Mouse (Mus musculus): ENCODE results near the gene Unc13d.
"Not testable (repeated sequence)": the region's sequence is repeated elsewhere in the genome, so short reads cannot be mapped to it uniquely, and the experiment has no call there.

Unc13d gene

DNA sequence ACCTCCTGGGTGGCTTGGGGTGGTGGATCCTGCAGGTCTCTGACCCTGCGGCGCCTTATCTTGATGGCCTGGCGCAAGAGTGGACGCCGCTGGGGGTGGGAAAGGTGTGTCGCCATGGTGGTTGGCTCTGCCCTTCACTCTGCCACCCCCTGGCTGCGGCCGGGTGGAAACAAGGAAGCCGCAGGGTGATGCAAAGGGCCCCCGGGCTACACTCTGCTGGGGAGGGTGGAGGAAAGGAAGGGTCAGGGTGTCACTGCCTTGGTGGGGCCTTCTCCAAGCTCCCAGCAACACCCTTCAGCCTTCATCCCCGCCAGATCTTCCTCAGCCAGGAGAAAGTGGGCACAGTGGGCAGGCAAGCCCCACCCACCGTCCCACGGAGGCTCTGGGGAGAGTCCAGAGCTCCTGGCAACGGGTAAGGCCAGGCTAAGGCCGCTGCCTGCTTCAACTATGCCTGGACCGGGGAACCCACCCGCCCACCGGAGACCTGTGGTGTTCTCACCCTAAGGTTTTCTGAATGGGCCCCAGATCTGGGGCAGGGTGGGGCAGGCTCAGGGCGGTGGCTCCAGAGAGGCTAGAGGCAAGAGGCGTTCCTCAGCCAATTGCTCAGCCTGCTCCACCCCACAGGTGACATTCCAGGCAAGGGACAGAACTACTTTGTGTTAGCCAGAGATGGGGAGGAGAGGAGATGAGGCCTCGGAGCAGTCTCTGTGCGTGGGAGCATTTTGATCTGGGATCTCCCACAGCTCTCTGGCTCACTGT lies at the start of gene Unc13d:
Gene Unc13d (minus strand): TSS at position 516 of the 759 bp plus-strand sequence.
- no peak for DNase-seq

DNA sequence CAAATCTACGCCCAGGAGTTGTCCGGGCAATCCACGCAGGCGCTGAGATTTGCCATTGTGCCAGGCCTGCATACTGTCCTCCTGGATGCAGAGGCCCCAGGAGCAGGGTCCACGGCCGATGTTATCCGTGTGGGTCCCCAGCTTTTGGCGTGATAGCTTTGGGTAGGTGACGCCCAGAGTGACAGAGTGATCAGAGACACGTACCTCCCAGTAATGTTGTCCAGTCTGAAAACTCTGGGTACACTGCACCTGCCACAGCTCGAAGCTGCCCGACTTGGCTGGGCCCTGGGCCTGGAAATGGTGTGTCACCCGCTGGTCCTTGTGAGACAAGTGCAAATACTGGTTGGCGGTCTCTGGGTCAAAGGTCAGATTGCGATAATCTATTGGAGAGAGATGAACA lies 48.5 kb upstream of the Unc13d start:
- no peak for DNase-seq

DNA sequence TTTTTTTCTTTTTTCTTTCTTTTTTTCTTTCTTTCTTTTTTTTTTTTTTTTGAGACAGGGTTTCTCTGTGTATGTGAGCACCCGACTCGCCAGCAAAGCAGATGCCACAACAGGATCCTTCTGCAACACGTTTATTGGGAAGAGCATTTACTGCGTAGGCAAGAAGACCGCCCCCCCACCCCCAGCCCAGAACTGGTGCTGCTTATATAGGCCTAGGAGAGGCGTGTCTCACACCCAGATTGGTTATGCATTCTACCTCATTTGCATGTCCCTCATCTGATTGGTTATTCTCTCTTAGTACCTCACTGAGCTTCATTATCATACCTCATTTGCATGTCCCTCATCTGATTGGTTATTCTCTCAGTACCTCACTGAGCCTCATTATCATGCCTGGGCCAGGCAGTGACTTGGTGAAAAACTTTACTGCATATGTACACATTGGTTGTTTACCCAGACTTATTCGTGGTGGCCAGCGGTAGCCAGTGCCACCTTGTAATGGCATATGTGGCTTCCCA lies 44.0 kb upstream of the Unc13d start:
- DNase-seq: not testable (repeated sequence)

DNA sequence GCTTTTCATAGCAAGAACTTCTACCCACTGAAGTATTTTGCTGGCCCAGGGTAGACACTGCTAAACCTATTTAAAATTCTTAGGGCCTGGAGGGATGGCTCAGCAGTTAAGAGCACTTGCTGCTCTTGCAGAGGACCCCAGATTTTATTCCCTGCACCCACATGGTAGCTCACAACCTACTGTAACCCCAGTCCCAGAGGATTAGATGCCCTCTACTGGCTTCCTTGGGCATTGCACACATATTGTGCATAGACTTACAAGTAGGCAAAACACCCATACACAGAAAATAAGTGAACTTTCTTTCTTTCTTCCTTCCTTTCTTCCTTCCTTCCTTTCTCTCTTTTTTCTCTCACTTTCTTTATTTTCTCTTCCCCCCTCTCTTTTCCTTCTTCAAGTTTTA lies 40.1 kb upstream of the Unc13d start:
- DNase-seq: no peak

DNA sequence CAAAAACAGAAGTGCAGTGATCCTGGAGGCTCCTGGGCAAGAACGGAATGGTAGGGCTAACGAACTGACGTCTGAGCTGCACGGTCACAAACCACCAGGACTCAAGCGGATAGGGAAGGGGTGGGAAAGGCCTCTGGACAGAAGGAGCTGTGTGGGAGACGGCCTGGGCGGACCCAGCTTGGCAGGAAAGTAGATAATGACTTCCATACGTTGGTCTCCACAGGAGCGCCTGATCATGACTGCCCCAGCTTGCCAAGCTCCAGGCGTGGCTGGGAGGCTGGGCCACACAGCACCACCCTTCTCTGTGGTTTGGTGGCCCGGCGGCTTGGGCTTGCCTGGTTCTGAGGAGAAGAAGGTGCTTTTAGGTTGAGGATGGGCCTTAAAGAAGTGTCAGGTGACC lies 39.5 kb upstream of the Unc13d start:
- no peak for DNase-seq

DNA sequence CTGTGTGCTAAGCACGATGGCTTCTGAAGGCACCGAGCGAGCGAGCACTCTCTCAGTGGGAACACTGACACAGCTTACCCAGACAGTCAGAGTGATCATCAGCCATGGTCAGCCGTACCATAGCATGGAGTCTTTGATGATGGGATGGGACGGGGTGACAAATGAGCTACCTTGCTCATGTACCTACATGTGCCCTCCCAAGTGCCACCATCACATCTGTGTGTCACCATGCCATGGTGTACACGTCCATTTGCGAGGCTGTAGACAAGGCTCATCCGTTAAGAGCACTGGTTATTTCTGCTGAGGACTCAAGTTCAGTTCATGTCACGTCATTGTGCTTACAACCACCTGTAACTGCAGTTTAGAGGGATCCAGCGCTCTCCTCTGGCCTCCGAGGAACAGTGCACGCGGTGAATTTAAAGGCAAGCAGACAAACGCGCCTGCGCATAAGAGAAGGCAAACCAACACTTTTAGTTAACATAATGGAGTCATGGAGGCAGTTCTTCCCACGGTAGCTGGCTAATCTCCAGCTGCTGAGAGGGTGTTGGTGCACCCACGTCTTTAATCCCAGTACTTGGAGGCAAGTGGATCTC lies 33.9 kb upstream of the Unc13d start:
- DNase-seq: no peak

DNA sequence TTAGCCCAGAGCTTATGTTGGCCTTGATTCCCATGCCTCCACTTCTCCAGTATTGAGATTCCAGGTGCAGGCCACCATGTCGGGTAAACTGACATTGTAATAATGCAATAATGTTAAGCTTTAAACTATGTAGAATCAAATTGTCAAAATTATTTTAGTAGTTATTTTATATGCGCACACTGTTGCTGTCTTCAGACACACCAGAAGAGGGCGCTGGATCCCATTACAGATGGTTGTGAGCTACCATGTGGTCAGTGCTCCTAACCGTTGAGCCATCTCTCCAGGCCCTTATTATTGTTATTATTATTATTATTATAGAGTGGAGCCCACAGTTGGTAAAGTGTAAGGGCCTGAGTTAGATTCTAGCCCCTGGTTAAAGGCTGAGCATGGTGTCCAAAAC lies 33.3 kb upstream of the Unc13d start:
- no peak for DNase-seq

DNA sequence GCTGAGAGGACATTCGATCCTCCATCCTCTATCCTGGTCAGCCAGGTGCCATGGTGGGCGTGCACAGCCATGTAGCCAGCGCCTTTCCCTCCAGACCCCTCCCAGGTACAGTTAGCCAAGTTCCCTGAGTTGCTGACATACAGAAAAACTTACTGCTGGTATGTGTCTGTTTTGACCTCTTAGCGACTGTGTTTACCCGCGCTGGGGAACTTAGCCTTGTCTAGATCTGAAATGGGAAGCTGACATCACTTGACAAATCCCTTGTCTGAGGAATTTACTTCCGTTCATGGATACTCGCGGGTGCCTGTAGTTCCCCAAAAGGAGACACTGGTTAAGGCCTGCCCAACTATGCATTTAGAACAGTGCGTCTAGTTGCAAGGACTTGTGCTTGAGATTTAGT lies 32.8 kb upstream of the Unc13d start:
- DNase-seq: no peak

DNA sequence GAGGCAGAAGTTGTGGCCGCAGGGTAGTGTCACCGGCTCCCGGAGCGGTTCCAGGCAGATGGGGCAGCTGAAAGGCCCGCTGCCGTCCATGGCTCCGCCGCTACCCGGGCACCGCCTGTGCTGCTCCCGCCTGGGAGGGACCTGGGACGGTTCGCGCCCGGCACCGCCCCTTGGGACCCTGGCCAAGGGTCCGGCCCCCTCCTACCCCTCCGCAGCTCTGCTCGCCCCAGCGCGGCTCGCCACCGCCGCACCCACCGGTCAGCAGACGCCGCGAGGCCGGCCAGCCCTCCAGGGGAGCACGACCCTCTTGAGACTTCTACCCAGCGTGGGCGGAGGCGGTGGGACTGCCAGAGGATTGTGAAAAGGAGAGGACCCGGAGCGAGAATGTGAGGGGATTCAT lies 32.4 kb upstream of the Unc13d start:
- DNase-seq: no peak

DNA sequence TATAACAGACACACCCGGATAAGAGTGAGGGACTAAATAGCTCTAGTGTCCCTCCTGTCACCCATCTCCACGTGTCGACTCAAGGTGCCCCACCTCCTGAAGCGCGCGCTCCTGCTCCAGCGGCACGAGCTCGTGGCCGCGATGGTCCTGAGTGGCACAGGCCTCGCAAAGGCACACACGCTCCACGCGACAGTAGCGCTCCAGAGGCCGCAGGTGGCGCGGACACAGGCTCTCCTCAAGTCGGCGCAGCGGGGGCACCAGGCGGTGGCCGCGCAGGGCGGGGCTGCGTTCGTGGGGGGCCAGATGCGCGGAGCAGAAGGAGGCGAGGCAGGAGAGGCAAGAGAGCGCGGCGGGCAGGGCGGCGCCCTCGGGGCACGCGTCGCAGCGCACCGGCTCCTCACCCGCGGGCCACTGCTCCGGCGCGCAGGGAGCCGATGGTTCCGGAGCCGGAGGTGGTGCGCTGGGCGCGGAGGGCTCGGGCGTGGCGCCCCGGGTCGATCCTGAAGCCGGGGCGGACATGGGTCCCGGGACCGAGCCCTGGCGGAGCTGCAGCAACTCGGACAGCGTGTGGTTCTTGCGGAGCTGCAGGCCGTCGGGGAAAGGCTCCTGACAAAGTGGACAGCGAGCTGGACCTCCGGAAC lies 31.8 kb upstream of the Unc13d start:
- DNase-seq: no peak

DNA sequence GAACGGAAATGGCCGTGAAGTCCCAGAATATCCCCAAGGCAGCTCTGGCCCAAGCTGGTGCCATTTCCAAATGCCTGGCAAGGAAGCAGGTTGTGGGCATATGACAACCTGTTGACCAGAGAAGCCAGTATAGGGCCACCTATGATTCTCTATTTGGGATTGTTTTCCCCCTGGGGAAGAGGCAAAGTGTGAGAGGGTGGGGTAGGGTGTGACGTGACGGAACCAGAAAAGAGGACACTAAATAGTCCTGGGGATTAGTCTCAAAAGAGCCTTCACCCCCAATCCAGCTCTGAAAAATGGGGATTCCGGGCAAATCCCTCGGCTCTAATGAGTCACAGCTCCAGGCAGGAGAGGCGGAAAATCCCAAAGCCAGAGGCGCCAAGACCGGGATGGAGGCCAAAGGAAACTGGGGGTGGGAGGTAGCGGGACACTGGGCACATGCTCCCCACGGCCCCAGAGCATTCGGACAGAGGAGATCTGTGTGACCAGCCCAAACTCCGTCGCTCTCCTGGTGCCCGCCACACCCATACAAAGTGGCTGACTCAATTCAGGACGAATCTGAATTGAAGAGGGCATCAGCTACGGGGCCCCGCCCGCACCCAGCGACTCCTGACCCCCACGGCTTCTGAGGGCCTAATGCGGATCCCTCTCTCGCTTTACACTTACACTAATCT lies 30.8 kb upstream of the Unc13d start:
- peak; percentile 53 for DNase-seq

DNA sequence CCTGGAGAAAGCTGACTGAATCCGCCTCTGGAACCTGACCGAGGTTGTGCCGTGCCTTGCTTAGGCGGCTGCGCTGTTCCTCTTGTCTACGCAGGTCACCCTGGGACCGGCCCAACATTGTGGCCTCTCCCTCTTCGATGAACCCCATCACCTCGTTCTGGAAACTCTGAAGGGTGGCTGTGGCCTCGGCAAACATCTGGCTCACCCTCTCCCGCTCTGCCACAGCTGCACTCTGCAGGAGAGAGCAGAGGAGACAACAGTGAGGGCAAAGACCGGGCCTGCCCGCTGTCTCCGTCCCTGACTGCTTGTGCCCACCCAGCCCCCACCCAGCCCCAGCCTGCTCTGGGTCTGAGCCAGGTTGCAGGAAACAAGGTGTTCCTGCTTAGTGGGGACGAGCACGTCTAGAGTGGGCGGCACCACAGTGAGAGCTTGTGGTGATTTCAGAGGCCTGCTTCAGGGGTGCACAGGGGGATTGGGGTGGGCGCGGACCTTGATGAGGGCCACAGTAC lies 30.1 kb upstream of the Unc13d start:
- no peak for DNase-seq

DNA sequence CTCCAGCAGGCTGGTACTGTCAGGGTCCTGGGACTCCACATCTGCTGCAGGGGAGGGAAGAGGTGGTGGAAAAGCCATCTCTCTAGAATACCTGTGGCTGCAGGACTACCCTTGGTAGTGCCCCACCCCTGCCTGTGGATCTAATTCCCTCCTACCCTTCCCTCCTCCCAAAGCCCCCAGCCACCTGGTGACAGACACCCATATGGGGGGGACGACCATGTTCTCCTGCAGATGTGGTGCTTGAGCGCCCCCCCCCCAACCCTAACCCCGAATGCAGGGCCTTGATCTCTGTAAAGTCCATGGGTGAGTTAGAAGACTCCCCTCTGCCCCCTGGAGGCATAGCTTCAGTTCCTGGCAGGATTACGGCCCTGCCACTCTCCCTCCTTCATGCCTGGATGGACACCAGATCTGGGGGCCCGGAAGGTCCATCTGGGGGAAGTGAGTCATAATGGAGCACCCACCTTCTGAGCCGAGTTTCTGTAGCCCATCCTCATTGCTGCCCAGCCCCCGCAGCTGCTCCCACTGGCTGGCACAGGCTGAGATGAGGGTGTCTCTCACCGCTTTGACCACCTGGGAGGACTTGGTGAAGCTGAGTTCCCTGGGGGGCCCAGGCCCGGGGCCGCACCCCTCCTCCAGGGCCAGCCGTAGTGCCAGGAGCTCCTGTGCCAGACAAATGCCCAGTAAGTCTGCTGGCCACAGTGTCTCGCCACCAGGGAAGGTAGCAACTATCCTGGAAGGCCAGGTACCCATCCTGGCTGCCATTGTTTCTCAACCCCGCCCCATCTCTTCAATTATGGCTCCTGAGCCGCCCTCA lies 29.4 kb upstream of the Unc13d start:
- DNase-seq: no peak

DNA sequence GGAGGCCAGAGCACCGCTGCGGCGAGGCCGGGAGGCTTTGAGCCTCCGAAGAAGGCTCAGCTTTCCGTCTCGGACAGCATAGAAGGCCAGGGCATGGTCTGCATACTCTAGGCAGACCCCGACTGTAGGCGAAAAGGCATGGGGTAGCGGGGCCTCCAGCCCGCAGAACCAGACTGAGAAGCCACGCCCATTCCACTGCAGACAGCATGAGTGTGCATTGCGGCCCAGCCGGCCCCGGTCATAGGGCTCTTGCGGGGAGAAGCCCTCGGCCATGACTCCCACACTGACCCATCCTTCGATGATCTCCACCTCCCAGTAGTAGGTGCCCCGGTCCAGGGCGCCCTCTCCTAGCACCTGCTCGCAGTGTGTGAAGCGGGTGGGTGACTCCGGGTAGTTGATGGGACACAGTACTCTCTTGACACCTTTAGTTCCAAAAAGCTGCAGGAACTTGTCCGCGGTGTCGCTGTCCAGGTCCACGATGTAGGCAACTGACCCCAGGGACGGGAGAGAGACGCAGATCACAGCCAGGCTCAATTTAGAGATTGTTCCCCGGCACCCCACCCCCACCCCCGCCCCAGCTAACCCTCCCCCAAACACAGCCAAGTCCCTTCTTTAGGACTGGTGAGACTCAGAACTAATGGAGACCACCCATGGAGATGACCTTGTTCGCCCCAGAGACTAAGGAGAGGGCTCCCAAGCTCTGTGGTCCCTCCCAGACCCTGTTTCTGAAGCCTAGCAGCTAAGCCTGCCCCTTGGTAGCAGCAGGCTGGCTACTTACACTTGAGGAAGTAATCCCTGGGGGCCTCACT lies 28.6 kb upstream of the Unc13d start:
- DNase-seq: no peak

DNA sequence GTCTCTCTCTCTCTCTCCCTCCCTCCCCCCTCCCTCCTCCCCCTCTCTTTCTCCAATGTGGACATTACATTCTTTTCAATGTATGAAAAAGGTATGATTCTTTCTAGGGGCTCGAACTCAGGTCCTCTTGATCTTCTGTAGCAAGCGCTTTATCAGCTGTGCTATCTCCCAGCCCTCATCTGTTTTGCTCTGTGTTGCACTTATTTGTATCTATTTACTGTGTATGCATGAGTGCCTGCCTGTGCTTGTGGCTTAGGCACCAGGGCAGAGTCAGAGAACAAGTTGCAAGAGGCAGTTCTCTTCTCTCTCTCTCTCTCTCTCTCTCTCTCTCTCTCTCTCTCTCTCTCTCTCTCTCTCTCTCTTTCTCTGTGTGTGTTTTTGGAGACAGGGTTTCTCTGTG lies 27.3 kb upstream of the Unc13d start:
- no peak for DNase-seq

DNA sequence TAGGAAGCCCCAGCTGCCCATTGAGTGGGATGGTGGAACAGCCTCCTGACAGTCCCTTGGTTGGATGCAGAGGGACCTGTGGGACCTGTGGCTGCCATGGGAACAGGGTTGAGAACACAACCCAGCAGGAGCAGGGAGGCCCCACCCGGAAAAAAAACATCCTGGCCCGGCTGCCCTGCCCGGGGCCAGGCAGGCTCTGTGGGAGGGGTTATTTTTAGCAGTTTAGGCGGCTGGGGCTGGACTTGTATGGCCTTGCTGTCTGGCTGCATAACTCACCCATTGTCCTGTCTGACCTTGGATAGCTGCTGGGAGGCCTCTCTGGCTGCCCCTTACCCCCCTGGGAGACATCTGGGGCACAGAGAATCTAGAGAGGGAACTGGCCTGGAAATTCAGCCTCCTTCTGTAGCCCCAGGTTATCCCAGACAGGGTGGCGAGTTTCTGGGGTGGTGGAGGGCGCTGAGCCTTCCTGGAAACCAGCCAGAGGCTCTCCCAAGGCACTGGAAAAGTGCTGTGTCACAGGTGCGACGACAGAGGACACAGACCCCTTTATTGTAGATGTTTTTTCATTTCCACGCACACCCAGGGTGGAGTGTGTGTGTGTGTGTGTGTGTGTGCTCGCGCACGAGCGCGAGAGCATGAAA lies 26.4 kb upstream of the Unc13d start:
- no peak for DNase-seq

DNA sequence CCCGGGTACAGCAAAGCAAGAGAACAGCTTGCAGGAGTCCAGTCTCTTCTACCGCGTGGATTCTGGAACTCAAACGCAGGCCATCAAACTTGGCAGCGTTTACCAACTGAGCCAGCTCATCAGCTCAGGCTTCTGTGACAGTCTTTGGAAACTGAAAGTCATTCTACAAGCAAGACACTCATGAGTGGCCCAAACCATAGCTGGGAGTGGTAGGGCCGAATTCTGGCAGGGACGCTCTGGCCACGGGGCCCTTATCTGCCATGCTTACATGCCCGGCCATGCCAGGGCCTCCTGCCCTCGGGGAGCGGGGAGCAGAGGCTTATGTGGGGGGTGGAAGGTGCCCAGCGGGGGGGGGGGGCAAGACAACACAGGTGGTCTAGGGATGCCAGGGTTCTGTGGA lies 25.8 kb upstream of the Unc13d start:
- no peak for DNase-seq

DNA sequence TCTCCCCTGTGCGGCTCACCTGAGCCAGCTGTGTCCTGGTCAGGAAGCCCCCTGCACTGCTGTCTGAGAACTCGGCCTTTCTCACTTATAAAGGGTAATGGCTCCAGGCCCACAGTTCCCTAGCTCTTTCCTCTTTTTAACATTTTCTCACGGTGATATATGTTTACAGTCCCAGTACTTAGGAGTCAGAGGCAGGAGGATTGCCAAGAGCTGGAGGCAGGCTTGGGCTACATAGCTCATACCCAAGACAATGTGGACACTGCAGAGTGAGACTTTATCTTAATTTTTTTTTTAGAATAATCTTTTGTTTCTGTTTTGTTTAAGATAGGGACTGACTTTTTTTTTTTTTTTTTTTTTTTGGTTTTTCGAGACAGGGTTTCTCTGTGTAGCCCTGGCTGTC lies 24.7 kb upstream of the Unc13d start:
- DNase-seq: no peak

DNA sequence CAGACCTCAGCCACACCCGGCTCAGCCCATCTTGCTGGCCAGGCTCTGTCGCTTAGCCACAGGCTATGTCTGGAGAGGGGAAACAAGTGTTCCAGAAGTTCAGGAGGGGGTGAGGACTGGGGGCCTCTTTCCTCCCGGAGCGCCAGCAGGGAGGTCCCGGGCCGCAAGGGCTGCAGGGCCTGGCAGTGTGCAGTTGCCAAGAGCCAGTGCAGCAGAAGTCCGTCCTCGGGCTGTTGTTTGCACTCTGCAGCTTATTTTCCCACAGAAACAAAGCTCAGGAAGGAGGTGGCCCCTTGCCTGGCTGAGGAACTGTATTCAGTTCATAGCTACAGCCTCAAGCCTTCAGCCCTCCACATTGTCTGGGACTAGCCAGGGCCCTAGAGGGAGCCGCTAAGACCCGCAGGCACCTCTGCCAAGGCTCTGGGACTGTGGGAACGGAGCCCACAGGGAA lies 24.2 kb upstream of the Unc13d start:
- DNase-seq: no peak

DNA sequence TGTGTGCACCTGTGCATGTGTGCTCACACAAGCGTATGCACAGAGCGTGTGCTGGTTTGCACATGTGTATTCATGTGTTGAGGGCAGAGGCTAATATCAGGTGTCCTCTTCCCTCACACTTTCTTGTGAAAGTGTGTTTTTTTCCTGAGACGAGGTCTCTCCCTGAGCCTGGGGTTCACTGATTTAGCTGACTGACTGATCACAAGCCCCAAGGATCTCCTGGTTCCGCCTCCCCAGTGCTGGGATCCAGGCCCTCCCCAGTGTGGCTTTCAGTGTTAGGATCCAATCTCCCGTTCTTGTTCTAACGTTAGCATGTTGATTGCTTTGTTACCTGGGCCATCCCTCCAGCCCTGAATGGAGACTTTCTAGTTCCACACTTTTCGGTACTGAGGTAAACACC lies 23.1 kb upstream of the Unc13d start:
- no peak for DNase-seq

DNA sequence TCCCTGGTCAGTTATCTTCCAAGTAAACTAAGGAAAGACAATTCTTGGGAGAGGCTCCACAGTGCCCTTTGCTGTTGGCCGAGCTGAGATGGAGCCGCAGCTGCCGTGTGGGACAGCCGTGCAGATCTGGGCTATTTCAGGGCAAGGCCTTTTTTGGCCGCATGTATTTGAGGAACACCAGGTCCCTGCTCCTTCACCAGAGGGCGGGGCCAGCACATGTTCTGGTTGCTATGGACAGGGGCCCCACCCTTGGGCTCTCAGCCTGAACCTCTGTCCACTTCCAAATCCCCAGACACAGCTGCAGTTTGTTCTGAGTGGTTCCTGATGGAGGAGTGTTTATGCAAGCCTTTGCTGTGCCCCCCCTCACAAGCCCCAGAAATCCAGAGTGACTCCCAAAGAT lies 22.6 kb upstream of the Unc13d start:
- DNase-seq: no peak
